Mouse (Mus musculus) liver, embryonic 15.5 days (tissue): ENCODE data around the gene Opn3. TPM values are rescaled to one million over a fixed set of nuclear protein-coding genes. Genes with fewer than 3 reads are reported as not detected.

ENCODE experiments used
- ATAC-seq: fragments of 200-750 bp; cut with Nextera tagmentation; 2 replicates; pipeline ENCODE4 v1.8.0; 2017; ENCODE audit warnings: moderate number of reproducible peaks, mild to moderate bottlenecking, moderate library complexity; ENCODE audit not compliant: insufficient read depth
- H3K27ac ChIP-seq: fragments of 300-500 bp; sonication (generic); replicated peaks from 2 replicates; pipeline ENCODE4 v1.5.1; 2015; ENCODE audit warnings: mild to moderate bottlenecking, inconsistent platforms
- H3K27me3 ChIP-seq: fragments of 300-500 bp; sonication (generic); 2 replicates; pipeline ENCODE4 v1.6.1; 2015; ENCODE audit warnings: mild to moderate bottlenecking, inconsistent platforms
- H3K36me3 ChIP-seq: fragments of 300-500 bp; sonication (generic); replicated peaks from 2 replicates; pipeline ENCODE4 v1.6.1; 2015; ENCODE audit warnings: moderate library complexity, mild to moderate bottlenecking, inconsistent platforms
- H3K4me1 ChIP-seq: fragments of 300-500 bp; sonication (generic); replicated peaks from 2 replicates; pipeline ENCODE4 v1.6.1; 2015; ENCODE audit warnings: inconsistent platforms
- H3K4me2 ChIP-seq: fragments of 300-500 bp; sonication (generic); 2 replicates; pipeline ENCODE4 v1.6.1; 2015; ENCODE audit warnings: moderate library complexity, mild to moderate bottlenecking, inconsistent platforms
- H3K4me3 ChIP-seq: fragments of 300-500 bp; sonication (generic); replicated peaks from 2 replicates; pipeline ENCODE4 v1.5.1; 2015; ENCODE audit warnings: mild to moderate bottlenecking, inconsistent platforms
- H3K9ac ChIP-seq: fragments of 300-500 bp; sonication (generic); 2 replicates; pipeline ENCODE4 v1.6.1; 2015; ENCODE audit warnings: moderate library complexity, mild to moderate bottlenecking, inconsistent platforms
- H3K9me3 ChIP-seq: fragments of 300-500 bp; sonication (generic); replicated peaks from 2 replicates; pipeline ENCODE4 v1.6.1; 2016; ENCODE audit warnings: inconsistent platforms
- WGBS: fragments of 180-500 bp; shearing (Covaris S2); methylation state at CpG from one replicate; pipeline ENCODE4 v1.1.7; 2015; ENCODE audit warnings: mixed read lengths; ENCODE audit not compliant: insufficient replicate concordance; 5-methylcytosine and 5-hydroxymethylcytosine counted together
- polyA plus RNA-seq: library from polyadenylated mRNA; unstranded; fragments of >200 nt; fragmentation: Nextera tagmentation; extraction: Ambion mirVana; gene quantifications from 2 replicates; pipeline ENCODE4 v1.2.1, GENCODE M21; 2015

Gene Opn3
- polyA plus RNA-seq, 1 experiment from 2014 or later, result 1.3 TPM

GRCm38 (mm10) chr1:175692997-175693361 is 403 bp upstream of the Opn3 start:
- peak overlapping the region; percentile 99 for H3K4me2 ChIP-seq
- peak overlapping the region; percentile 63 for H3K9ac ChIP-seq
- peaks cover 28% of the 10 kb centered on the region for H3K4me1 ChIP-seq
- H3K4me3 ChIP-seq, result peak overlapping the region; percentile 80
- 1% methylated on average over 17 of the region's 17 CpGs for WGBS
- 0 out of 2 replicates have a peak, but pooled peaks cover 6% of the 10 kb centered on the region for H3K27me3 ChIP-seq
- H3K9me3 ChIP-seq, result no peaks in the 10 kb centered on the region
- peak; percentile 10; the same call in 1 of the 2 replicates for ATAC-seq
- no peaks in the 10 kb centered on the region for H3K36me3 ChIP-seq
- peak overlapping the region; percentile 21 for H3K27ac ChIP-seq

- Histone ChIP-seq H3K36me3 (peaks cover 4% of the 10 kb centered on the region; the same call in 1 of the 2 replicates), H3K9me3 (no peaks in the 10 kb centered on the region), H3K4me1 (peaks cover 28% of the 10 kb centered on the region), H3K9ac (peak overlapping the region; percentile 79), H3K4me2 (peak overlapping the region; percentile 99), H3K27ac (peak overlapping the region; percentile 80), H3K27me3 (0 out of 2 replicates have a peak, but pooled peaks cover 6% of the 10 kb centered on the region), H3K4me3 (peak overlapping the region; percentile 80)
- no peak for ATAC-seq
- WGBS, result 2% methylated on average over 22 of the region's 22 CpGs
Measured at GRCm38 (mm10) chr1:175691686-175692245, 810 bp downstream of the Opn3 start.

GRCm38 (mm10) chr1:175680995-175681394 is 11.6 kb downstream of the Opn3 start:
- no peak overlapping the region for H3K27ac ChIP-seq
- ATAC-seq, result no peak
- H3K9me3 ChIP-seq, result no peaks in the 10 kb centered on the region
- no peaks in the 10 kb centered on the region for H3K4me1 ChIP-seq
- WGBS, result 68% methylated on average over 6 of the region's 6 CpGs
- H3K4me2 ChIP-seq, result no peak overlapping the region
- H3K4me3 ChIP-seq, result no peak overlapping the region
- no peaks in the 10 kb centered on the region for H3K36me3 ChIP-seq
- no peaks in the 10 kb centered on the region for H3K27me3 ChIP-seq
- H3K9ac ChIP-seq, result no peak overlapping the region

GRCm38 (mm10) chr1:175677459-175677858 is 15.1 kb downstream of the Opn3 start:
- no peak for ATAC-seq
- H3K9ac ChIP-seq, result no peak overlapping the region
- no peak overlapping the region for H3K4me2 ChIP-seq
- no peaks in the 10 kb centered on the region for H3K9me3 ChIP-seq
- H3K27me3 ChIP-seq, result no peaks in the 10 kb centered on the region
- no peak overlapping the region for H3K27ac ChIP-seq
- WGBS, result 59% methylated on average over 6 of the region's 6 CpGs
- no peak overlapping the region for H3K4me3 ChIP-seq
- no peaks in the 10 kb centered on the region for H3K36me3 ChIP-seq
- H3K4me1 ChIP-seq, result no peaks in the 10 kb centered on the region

- ATAC-seq, result no peak
- Histone ChIP-seq H3K9ac (no peak overlapping the region), H3K4me3 (no peak overlapping the region), H3K27me3 (no peaks in the 10 kb centered on the region), H3K4me2 (no peak overlapping the region), H3K36me3 (no peaks in the 10 kb centered on the region), H3K9me3 (no peaks in the 10 kb centered on the region), H3K27ac (no peak overlapping the region), H3K4me1 (no peaks in the 10 kb centered on the region)
- 64% methylated on average over 6 of the region's 6 CpGs for WGBS
Measured at GRCm38 (mm10) chr1:175675116-175675515, 17.5 kb downstream of the Opn3 start.

GRCm38 (mm10) chr1:175673563-175674325 is 18.8 kb downstream of the Opn3 start:
- Histone ChIP-seq H3K9ac (no peak overlapping the region), H3K27ac (no peak overlapping the region), H3K4me3 (no peak overlapping the region), H3K36me3 (no peaks in the 10 kb centered on the region), H3K4me2 (no peak overlapping the region), H3K27me3 (no peaks in the 10 kb centered on the region), H3K4me1 (no peaks in the 10 kb centered on the region), H3K9me3 (no peaks in the 10 kb centered on the region)
- WGBS, result 57% methylated on average over 7 of the region's 7 CpGs
- no peak for ATAC-seq

GRCm38 (mm10) chr1:175671626-175672025 is 20.9 kb downstream of the Opn3 start:
- 16% methylated on average over 1 of the region's 1 CpGs for WGBS
- no peak for ATAC-seq
- Histone ChIP-seq H3K4me3 (no peak overlapping the region), H3K4me1 (no peaks in the 10 kb centered on the region), H3K27me3 (no peaks in the 10 kb centered on the region), H3K36me3 (no peaks in the 10 kb centered on the region), H3K9ac (no peak overlapping the region), H3K4me2 (no peak overlapping the region), H3K9me3 (no peaks in the 10 kb centered on the region), H3K27ac (no peak overlapping the region)

- no peaks in the 10 kb centered on the region for H3K36me3 ChIP-seq
- no peaks in the 10 kb centered on the region for H3K9me3 ChIP-seq
- no peaks in the 10 kb centered on the region for H3K27me3 ChIP-seq
- ATAC-seq, result no peak
- no peaks in the 10 kb centered on the region for H3K4me1 ChIP-seq
- H3K9ac ChIP-seq, result no peak overlapping the region
- H3K27ac ChIP-seq, result no peak overlapping the region
- H3K4me2 ChIP-seq, result no peak overlapping the region
- WGBS, result 70% methylated on average over 7 of the region's 7 CpGs
- no peak overlapping the region for H3K4me3 ChIP-seq
Measured at GRCm38 (mm10) chr1:175670042-175670441, 22.5 kb downstream of the Opn3 start.

GRCm38 (mm10) chr1:175669456-175669855 is 23.1 kb downstream of the Opn3 start:
- Histone ChIP-seq H3K9ac (no peak overlapping the region), H3K36me3 (no peaks in the 10 kb centered on the region), H3K4me2 (no peak overlapping the region), H3K4me1 (no peaks in the 10 kb centered on the region), H3K27me3 (no peaks in the 10 kb centered on the region), H3K27ac (no peak overlapping the region), H3K4me3 (no peak overlapping the region), H3K9me3 (no peaks in the 10 kb centered on the region)
- no peak for ATAC-seq
- 76% methylated on average over 3 of the region's 3 CpGs for WGBS

GRCm38 (mm10) chr1:175668666-175669405 is 23.7 kb downstream of the Opn3 start:
- Histone ChIP-seq H3K36me3 (no peaks in the 10 kb centered on the region), H3K4me1 (no peaks in the 10 kb centered on the region), H3K27ac (no peak overlapping the region), H3K4me3 (no peak overlapping the region), H3K27me3 (no peaks in the 10 kb centered on the region), H3K4me2 (no peak overlapping the region), H3K9me3 (no peaks in the 10 kb centered on the region), H3K9ac (no peak overlapping the region)
- WGBS, result 53% methylated on average over 5 of the region's 5 CpGs
- no peak for ATAC-seq

GRCm38 (mm10) chr1:175659900-175660299 is 32.7 kb downstream of the Opn3 start:
- Histone ChIP-seq H3K4me1 (no peaks in the 10 kb centered on the region), H3K27ac (no peak overlapping the region), H3K4me2 (no peak overlapping the region)

More at GRCm38 (mm10) chr1:175659900-175660299, 32.7 kb downstream of the Opn3 start:
- WGBS, result 77% methylated on average over 4 of the region's 4 CpGs
- Histone ChIP-seq H3K36me3 (no peaks in the 10 kb centered on the region), H3K27me3 (no peaks in the 10 kb centered on the region), H3K9me3 (no peaks in the 10 kb centered on the region), H3K9ac (no peak overlapping the region), H3K4me3 (no peak overlapping the region)
- ATAC-seq, result no peak
